Mouse (Mus musculus) heart, adult 9 months (tissue): Measurements from ENCODE around the gene Gm17267.
"Not testable (repeated sequence)": the region's sequence is repeated elsewhere in the genome, so short reads cannot be mapped to it uniquely, and the experiment has no call there.

Source experiments
- DNase-seq, 2 experiments: peaks; one replicate each; pipeline ENCODE4 v3.0.0; 2022; ENCODE audit warnings: low spot score in 2 of 2

Gene Gm17267

GRCm38 (mm10) chrX:126017257-126017656 lies at the start of gene Gm17267:
Gene Gm17267, plus strand, starts transcription at chrX:126017557.
- not testable (repeated sequence) for DNase-seq
